Mouse (Mus musculus): ENCODE measurements around the gene Ccl1.

GRCm38 (mm10) chr11:82313153-82313552, 7.7 kb upstream of the Ccl1 start:
- TF ChIP-seq CTCF (IDR thresholded peaks at IDR 0.05; ENCODE audit: low read depth) (no peak), EP300 (IDR thresholded peaks at IDR 0.05; ENCODE audit: low read depth) (no peak)

Measured in liver, postnatal 0 days (tissue).